Mouse (Mus musculus) midbrain, embryonic 14.5 days (tissue): ENCODE data around the gene Coch. TPM values are rescaled to one million over a fixed set of nuclear protein-coding genes. Genes with fewer than 3 reads are reported as not detected.
A peak's percentile ranks its signal among the peaks of the same experiment; 100 is the strongest.
"Not testable (repeated sequence)": the region's sequence is repeated elsewhere in the genome, so short reads cannot be mapped to it uniquely, and the experiment has no call there.

Experiments used
- ATAC-seq: fragments of 200-750 bp; cut with Nextera tagmentation; 2 replicates; pipeline ENCODE4 v1.8.0; 2017; ENCODE audit warnings: moderate number of reproducible peaks, moderate library complexity; ENCODE audit not compliant: low FRiP score, low TSS enrichment
- DNase-seq: peaks from one replicate; pipeline ENCODE4 v3.0.0-alpha.2; 2015
- H3K27ac ChIP-seq: fragments of 300-500 bp; sonication (generic); replicated peaks from 2 replicates; pipeline ENCODE4 v1.5.1; 2014; ENCODE audit warnings: mild to moderate bottlenecking, low read depth, low read length, moderate library complexity
- H3K27me3 ChIP-seq: fragments of 300-500 bp; sonication (generic); 2 replicates; pipeline ENCODE4 v1.6.1; 2014; ENCODE audit warnings: low read length, control low read depth, mixed read lengths; ENCODE audit not compliant: control insufficient read depth, insufficient read depth
- H3K36me3 ChIP-seq: fragments of 300-500 bp; sonication (generic); 2 replicates; pipeline ENCODE4 v1.6.1; 2014; ENCODE audit warnings: low read length, control low read depth; ENCODE audit not compliant: control insufficient read depth, insufficient read depth
- H3K4me1 ChIP-seq: fragments of 300-500 bp; sonication (generic); 2 replicates; pipeline ENCODE4 v1.6.1; 2014; ENCODE audit warnings: mild to moderate bottlenecking, antibody characterized with exemption, low read length, control low read depth; ENCODE audit not compliant: control insufficient read depth, insufficient read depth
- H3K4me2 ChIP-seq: fragments of 300-500 bp; sonication (generic); 2 replicates; pipeline ENCODE4 v1.6.1; 2014; ENCODE audit warnings: mild to moderate bottlenecking, low read length, moderate library complexity
- H3K4me3 ChIP-seq: fragments of 300-500 bp; sonication (generic); replicated peaks from 2 replicates; pipeline ENCODE4 v1.5.1; 2014; ENCODE audit warnings: low read depth, low read length
- H3K9ac ChIP-seq: fragments of 300-500 bp; sonication (generic); replicated peaks from 2 replicates; pipeline ENCODE4 v1.6.1; 2014; ENCODE audit warnings: mild to moderate bottlenecking, low read length, moderate library complexity
- H3K9me3 ChIP-seq: fragments of 300-500 bp; sonication (generic); 2 replicates; pipeline ENCODE4 v1.6.1; 2016; ENCODE audit warnings: low read length, control low read depth, mixed read lengths; ENCODE audit not compliant: control insufficient read depth
- WGBS: fragments of 180-500 bp; shearing (Covaris S2); extraction: QIAGEN DNeasy Blood & Tissue Kit; methylation state at CpG from one replicate; pipeline ENCODE4 v1.1.7; 2014; 5-methylcytosine and 5-hydroxymethylcytosine counted together
- polyA plus RNA-seq: library from polyadenylated mRNA; unstranded; fragments of >200 nt; fragmentation: Nextera tagmentation; extraction: Ambion mirVana; gene quantifications from 2 replicates; pipeline ENCODE4 v1.2.1, GENCODE M21; 2014

The Coch gene
- polyA plus RNA-seq, 1 experiment from 2014 or later, result 14.7 TPM

DNA sequence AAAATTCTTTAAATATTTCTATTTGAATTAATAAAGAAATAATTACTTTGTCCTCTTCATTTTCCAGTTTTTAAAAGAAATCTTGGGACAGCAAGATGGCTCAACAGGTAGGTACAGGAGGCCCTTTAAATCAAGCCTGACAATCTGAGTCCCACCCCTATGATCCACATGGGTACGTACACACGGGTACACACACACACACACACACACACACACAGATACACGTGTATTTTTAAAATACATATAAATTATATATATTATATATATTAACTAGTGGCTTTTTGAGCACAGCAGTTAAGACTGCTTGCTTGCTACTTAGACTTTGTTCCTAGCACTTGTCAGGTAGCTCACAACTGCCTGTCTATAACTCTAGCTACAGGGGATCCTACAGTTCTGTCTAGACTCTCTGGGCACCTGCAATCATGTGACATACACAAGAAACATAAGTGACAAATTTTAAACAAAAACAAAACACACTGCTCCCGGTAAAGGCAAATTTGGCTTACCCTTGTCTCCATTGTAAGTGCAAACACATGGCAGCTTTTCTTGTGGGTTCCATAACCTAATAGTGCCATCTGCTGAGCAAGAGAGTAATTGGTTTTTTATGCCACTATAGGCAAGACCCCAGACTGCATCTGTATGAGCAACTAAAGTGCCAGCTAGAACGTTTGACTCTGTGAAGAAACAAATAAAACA is 29.7 kb downstream of the Coch start:
- ATAC-seq (no peak), DNase-seq (peak; percentile 74)
- H3K9ac ChIP-seq, result no peak overlapping the region
- peaks cover 31% of the 10 kb centered on the region for H3K36me3 ChIP-seq
- 81% methylated on average over 5 of the region's 5 CpGs for WGBS
- H3K4me1 ChIP-seq, result no peaks in the 10 kb centered on the region
- H3K27me3 ChIP-seq, result no peaks in the 10 kb centered on the region
- H3K27ac ChIP-seq, result no peak overlapping the region
- H3K4me3 ChIP-seq, result no peak overlapping the region
- no peaks in the 10 kb centered on the region for H3K9me3 ChIP-seq
- no peak overlapping the region for H3K4me2 ChIP-seq

GRCm38 (mm10) chr12:51623366-51623694 is 30.2 kb downstream of the Coch start:
- H3K27me3 ChIP-seq, result no peaks in the 10 kb centered on the region
- H3K9ac ChIP-seq, result no peak overlapping the region
- H3K9me3 ChIP-seq, result no peaks in the 10 kb centered on the region
- no peaks in the 10 kb centered on the region for H3K4me1 ChIP-seq
- ATAC-seq, result no peak
- no peak for DNase-seq
- H3K36me3 ChIP-seq, result peaks cover 31% of the 10 kb centered on the region
- H3K4me2 ChIP-seq, result no peak overlapping the region
- H3K27ac ChIP-seq, result no peak overlapping the region
- no peak overlapping the region for H3K4me3 ChIP-seq

GRCm38 (mm10) chr12:51633481-51633880 is 40.3 kb downstream of the Coch start:
- ATAC-seq, result no peak
- H3K9me3 ChIP-seq, result no peaks in the 10 kb centered on the region
- no peaks in the 10 kb centered on the region for H3K4me1 ChIP-seq
- 83% methylated on average over 4 of the region's 4 CpGs for WGBS
- no peak overlapping the region for H3K27ac ChIP-seq
- H3K9ac ChIP-seq, result no peak overlapping the region
- no peak overlapping the region for H3K4me3 ChIP-seq
- no peak for DNase-seq
- no peak overlapping the region for H3K4me2 ChIP-seq
- no peaks in the 10 kb centered on the region for H3K27me3 ChIP-seq
- H3K36me3 ChIP-seq, result no peaks in the 10 kb centered on the region

DNA sequence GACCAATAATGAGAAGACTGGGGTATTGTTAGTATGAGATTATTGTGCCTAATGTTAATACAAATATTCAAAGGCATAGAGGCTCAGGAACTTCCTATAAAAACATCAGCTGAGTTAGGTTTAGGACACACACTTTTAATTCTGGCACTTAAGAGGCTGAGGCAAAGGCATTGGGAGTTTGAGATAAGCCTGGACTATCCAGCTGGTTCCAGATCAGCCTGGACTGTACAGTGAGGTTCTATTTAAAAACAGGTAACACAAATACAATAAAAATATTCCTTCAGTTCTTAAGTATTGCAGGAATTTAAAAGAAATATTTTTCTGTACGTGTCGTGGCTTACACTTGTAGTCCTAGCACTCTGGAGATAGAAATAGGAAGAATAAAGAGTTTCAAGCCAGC is 43.1 kb downstream of the Coch start:
- Histone ChIP-seq H3K9ac (no peak overlapping the region), H3K4me1 (no peaks in the 10 kb centered on the region), H3K27me3 (no peaks in the 10 kb centered on the region), H3K4me2 (no peak overlapping the region), H3K27ac (no peak overlapping the region), H3K36me3 (no peaks in the 10 kb centered on the region), H3K4me3 (no peak overlapping the region), H3K9me3 (no peaks in the 10 kb centered on the region)
- 96% methylated on average over 2 of the region's 2 CpGs for WGBS
- DNase-seq (no peak), ATAC-seq (no peak)

GRCm38 (mm10) chr12:51636689-51637470 is 43.7 kb downstream of the Coch start:
- no peak for ATAC-seq
- Histone ChIP-seq H3K9ac (no peak overlapping the region), H3K4me3 (no peak overlapping the region), H3K4me2 (no peak overlapping the region), H3K27me3 (no peaks in the 10 kb centered on the region), H3K36me3 (no peaks in the 10 kb centered on the region), H3K4me1 (no peaks in the 10 kb centered on the region), H3K9me3 (no peaks in the 10 kb centered on the region), H3K27ac (no peak overlapping the region)
- WGBS, result 87% methylated on average over 2 of the region's 2 CpGs
- DNase-seq, result no peak

DNA sequence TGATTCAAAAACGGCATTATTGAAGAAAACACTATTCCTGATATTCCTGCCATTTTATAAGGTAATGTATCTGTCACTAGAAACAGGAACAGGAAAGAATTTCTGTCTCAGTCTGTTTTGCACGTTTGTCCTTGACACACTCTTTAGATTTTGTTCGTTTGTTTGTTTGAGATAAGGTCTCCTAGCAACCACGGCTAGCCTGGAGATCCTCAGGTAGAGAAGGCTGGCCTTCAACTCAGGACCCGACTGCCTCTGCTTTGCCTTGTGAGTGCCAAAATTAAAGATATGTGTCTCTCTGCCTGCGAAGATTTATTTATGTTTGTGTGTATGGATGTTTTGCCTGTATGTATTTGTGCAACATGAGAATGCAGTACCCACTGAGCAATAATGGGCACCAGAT is 48.7 kb downstream of the Coch start:
- H3K4me2 ChIP-seq, result no peak overlapping the region
- no peak for DNase-seq
- H3K27me3 ChIP-seq, result no peaks in the 10 kb centered on the region
- H3K9ac ChIP-seq, result no peak overlapping the region
- H3K4me3 ChIP-seq, result no peak overlapping the region
- no peaks in the 10 kb centered on the region for H3K9me3 ChIP-seq
- no peak for ATAC-seq
- H3K27ac ChIP-seq, result no peak overlapping the region
- WGBS, result 80% methylated on average over 6 of the region's 6 CpGs
- peaks cover 3% of the 10 kb centered on the region for H3K36me3 ChIP-seq
- H3K4me1 ChIP-seq, result no peaks in the 10 kb centered on the region

GRCm38 (mm10) chr12:51649401-51649800 is 56.3 kb downstream of the Coch start:
- peaks cover 35% of the 10 kb centered on the region for H3K36me3 ChIP-seq
- H3K4me1 ChIP-seq, H3K4me3 ChIP-seq, H3K9me3 ChIP-seq, H3K27me3 ChIP-seq, H3K27ac ChIP-seq, H3K4me2 ChIP-seq, H3K9ac ChIP-seq, ATAC-seq, DNase-seq: not testable (repeated sequence)
